Mouse (Mus musculus): Measurements from ENCODE around the gene Pard3b. TPM values are rescaled to one million over a fixed set of nuclear protein-coding genes. Genes with fewer than 3 reads are reported as not detected.
A peak's percentile ranks its signal among the peaks of the same experiment; 100 is the strongest.

Gene Pard3b
- polyA plus RNA-seq, 1 experiment from 2014 or later: 27.7 TPM

DNA sequence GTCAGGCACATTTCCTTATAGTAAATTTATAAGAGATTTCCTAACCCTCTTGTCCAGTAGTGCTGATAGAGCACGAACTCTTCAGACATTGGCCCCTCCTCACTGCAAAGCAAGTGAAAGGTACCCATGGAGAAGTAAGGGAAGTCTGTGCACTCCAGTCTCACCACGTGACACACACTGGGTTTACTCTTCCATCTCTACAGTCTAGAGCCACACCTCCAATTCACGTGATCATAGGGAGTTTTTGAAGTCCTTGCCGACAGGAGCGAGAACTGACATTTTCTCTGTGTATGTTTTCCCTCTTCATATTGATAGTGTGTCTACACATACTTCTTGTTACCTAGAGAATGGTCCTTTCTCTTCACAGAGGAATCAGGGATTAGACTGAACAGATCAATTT is 689.1 kb downstream of the Pard3b start:
- no peak overlapping the region for H3K4me2 ChIP-seq (replicated peaks)
- no peaks in the 10 kb centered on the region for H3K36me3 ChIP-seq
- no peaks in the 10 kb centered on the region for H3K9me3 ChIP-seq
- no peaks in the 10 kb centered on the region for H3K4me1 ChIP-seq (replicated peaks)
- 88% methylated on average over 5 of the region's 5 CpGs for WGBS
- no peak overlapping the region for H3K27ac ChIP-seq
- no peaks in the 10 kb centered on the region for H3K27me3 ChIP-seq (replicated peaks)
- no peak overlapping the region for H3K9ac ChIP-seq
- no peak overlapping the region for H3K4me3 ChIP-seq (replicated peaks)
- no peak for ATAC-seq

DNA sequence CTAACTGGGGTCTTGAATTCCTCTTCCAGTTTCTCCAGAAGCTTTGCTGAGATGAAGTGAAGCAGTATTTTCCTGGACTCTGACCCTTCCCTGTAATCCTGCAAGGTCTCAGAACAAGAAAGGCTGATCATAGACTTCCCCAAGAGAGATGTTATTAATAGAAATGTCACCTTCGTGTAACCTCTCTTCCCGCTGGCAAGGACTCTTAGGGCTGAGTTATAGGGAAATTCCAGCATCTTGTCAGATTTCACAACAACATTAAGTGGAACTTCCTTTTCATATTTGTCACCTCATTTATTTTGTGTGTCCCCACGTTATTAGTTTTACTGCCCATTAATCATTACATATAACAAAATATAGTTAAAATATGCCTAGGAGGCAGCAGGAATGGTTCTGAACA is 690.2 kb downstream of the Pard3b start:
- ATAC-seq: no peak
- H3K9ac ChIP-seq: no peak overlapping the region
- no peaks in the 10 kb centered on the region for H3K36me3 ChIP-seq
- no peaks in the 10 kb centered on the region for H3K27me3 ChIP-seq (replicated peaks)
- no peak overlapping the region for H3K27ac ChIP-seq
- no peak overlapping the region for H3K4me2 ChIP-seq (replicated peaks)
- 34% methylated on average over 3 of the region's 3 CpGs for WGBS
- H3K9me3 ChIP-seq: no peaks in the 10 kb centered on the region
- H3K4me3 ChIP-seq (replicated peaks): no peak overlapping the region
- no peaks in the 10 kb centered on the region for H3K4me1 ChIP-seq (replicated peaks)

DNA sequence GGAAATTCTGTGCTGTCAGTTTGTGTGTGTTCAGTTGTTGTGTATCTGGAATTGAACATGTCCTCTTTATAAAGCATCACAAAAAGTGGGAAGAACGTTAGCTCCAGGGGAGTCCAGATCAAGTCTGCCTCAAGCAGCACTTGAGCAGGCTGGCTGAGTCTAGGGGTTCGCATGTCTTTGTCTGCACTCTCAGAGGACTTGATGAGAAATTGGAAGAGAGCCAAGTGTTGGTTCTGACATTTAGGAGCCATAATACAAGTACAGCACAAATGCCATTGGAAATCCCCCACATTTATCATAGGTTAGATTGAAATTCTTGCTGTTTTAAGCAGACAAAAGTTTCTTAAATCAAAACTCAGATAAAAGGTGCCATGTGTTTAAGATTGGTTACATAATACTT is 694.4 kb downstream of the Pard3b start:
- WGBS: 58% methylated on average over 2 of the region's 2 CpGs
- H3K36me3 ChIP-seq: no peaks in the 10 kb centered on the region
- H3K9ac ChIP-seq: no peak overlapping the region
- H3K9me3 ChIP-seq: no peaks in the 10 kb centered on the region
- no peak overlapping the region for H3K4me3 ChIP-seq (replicated peaks)
- no peak for ATAC-seq
- H3K4me1 ChIP-seq (replicated peaks): no peaks in the 10 kb centered on the region
- no peaks in the 10 kb centered on the region for H3K27me3 ChIP-seq (replicated peaks)
- H3K4me2 ChIP-seq (replicated peaks): no peak overlapping the region
- no peak overlapping the region for H3K27ac ChIP-seq

GRCm38 (mm10) chr1:62334196-62334595 is 695.6 kb downstream of the Pard3b start:
- no peaks in the 10 kb centered on the region for H3K9me3 ChIP-seq
- no peak overlapping the region for H3K4me3 ChIP-seq (replicated peaks)
- ATAC-seq: no peak
- no peaks in the 10 kb centered on the region for H3K4me1 ChIP-seq (replicated peaks)
- H3K4me2 ChIP-seq (replicated peaks): no peak overlapping the region
- H3K36me3 ChIP-seq: no peaks in the 10 kb centered on the region
- H3K27me3 ChIP-seq (replicated peaks): no peaks in the 10 kb centered on the region
- WGBS: 84% methylated on average over 5 of the region's 5 CpGs
- H3K9ac ChIP-seq: no peak overlapping the region
- no peak overlapping the region for H3K27ac ChIP-seq

DNA sequence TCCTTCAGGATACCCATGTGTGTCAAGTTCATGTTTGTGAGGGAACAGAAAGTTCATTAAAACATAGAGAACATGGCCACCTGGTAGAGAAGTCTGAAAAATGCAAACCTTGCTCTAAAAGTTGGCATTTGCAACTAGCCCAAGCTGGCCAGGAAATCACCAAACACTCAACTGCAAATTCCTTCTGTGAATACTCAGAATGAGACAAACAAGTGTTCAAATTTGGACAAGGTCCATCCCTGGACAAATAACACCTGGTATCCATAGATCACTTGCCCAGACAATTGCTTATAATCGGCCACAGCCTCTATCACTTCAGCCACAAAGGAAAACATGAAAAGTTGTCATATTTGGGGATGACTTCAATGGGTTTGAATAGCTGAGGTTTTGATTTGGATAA is 701.6 kb downstream of the Pard3b start:
- H3K4me3 ChIP-seq (replicated peaks): no peak overlapping the region
- no peak overlapping the region for H3K27ac ChIP-seq
- no peak overlapping the region for H3K9ac ChIP-seq
- H3K9me3 ChIP-seq: no peaks in the 10 kb centered on the region
- no peaks in the 10 kb centered on the region for H3K4me1 ChIP-seq (replicated peaks)
- 40% methylated on average over 1 of the region's 1 CpGs for WGBS
- no peak overlapping the region for H3K4me2 ChIP-seq (replicated peaks)
- H3K36me3 ChIP-seq: no peaks in the 10 kb centered on the region
- ATAC-seq: no peak
- no peaks in the 10 kb centered on the region for H3K27me3 ChIP-seq (replicated peaks)

GRCm38 (mm10) chr1:62344286-62344685 is 705.7 kb downstream of the Pard3b start:
- Histone ChIP-seq H3K9ac (no peak overlapping the region), H3K9me3 (no peaks in the 10 kb centered on the region), H3K4me1 (replicated peaks) (no peaks in the 10 kb centered on the region), H3K27me3 (replicated peaks) (no peaks in the 10 kb centered on the region), H3K4me2 (replicated peaks) (no peak overlapping the region), H3K27ac (no peak overlapping the region), H3K4me3 (replicated peaks) (no peak overlapping the region), H3K36me3 (no peaks in the 10 kb centered on the region)
- no peak for ATAC-seq
- WGBS: 81% methylated on average over 4 of the region's 4 CpGs

- Histone ChIP-seq H3K36me3 (no peaks in the 10 kb centered on the region), H3K9ac (no peak overlapping the region), H3K27me3 (replicated peaks) (no peaks in the 10 kb centered on the region), H3K4me2 (replicated peaks) (no peak overlapping the region), H3K9me3 (no peaks in the 10 kb centered on the region), H3K4me3 (replicated peaks) (no peak overlapping the region), H3K27ac (no peak overlapping the region), H3K4me1 (replicated peaks) (no peaks in the 10 kb centered on the region)
- WGBS: 97% methylated on average over 4 of the region's 4 CpGs
- ATAC-seq: no peak
Observed at GRCm38 (mm10) chr1:62348371-62348770, 709.7 kb downstream of the Pard3b start.

- no peak for ATAC-seq
- WGBS: 64% methylated on average over 4 of the region's 4 CpGs
Observed at GRCm38 (mm10) chr1:62355496-62355895, 716.9 kb downstream of the Pard3b start.

DNA sequence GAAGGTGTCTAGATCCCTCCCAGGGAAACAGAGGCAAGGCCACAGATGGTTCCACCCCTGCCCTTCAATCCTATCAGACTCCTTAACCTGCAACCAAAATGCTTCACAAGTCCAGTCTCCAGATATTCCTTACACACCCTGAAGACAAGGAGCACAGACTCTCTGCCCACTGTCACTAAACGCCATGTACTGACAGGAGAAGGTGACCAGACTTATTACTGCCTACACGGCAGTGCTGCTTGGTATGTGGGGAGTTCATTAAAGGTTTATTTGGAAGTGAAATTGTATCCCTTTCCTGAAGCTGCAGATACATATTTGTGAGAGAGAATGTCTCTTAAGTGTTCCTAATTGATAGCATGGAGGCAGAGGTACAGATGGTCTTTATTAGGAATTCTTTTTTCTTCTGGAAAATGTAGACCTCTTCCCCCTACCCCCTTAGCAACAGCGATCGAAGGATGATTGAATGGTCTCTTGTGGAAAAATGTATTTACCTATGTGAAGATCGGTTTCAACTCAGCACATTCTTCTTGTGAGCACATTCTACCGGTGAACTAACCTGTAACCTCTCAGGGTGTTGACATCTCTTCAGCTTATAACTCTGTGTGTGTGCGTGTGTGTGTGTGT is 735.9 kb downstream of the Pard3b start:
- no peak overlapping the region for H3K4me2 ChIP-seq (replicated peaks)
- no peaks in the 10 kb centered on the region for H3K36me3 ChIP-seq
- H3K9ac ChIP-seq: no peak overlapping the region
- whole genome bisulfite sequencing: 66% methylated on average over 7 of the region's 7 CpGs
- ATAC-seq: no peak
- H3K4me3 ChIP-seq (replicated peaks): no peak overlapping the region
- H3K4me1 ChIP-seq (replicated peaks): no peaks in the 10 kb centered on the region
- H3K9me3 ChIP-seq: no peaks in the 10 kb centered on the region
- no peak overlapping the region for H3K27ac ChIP-seq
- H3K27me3 ChIP-seq (replicated peaks): no peaks in the 10 kb centered on the region

More at GRCm38 (mm10) chr1:62355496-62355895, 716.9 kb downstream of the Pard3b start:
- H3K36me3 ChIP-seq: no peaks in the 10 kb centered on the region
- no peak overlapping the region for H3K4me3 ChIP-seq (replicated peaks)
- H3K27ac ChIP-seq: no peak overlapping the region
- H3K9me3 ChIP-seq: no peaks in the 10 kb centered on the region
- H3K4me2 ChIP-seq (replicated peaks): no peak overlapping the region
- no peaks in the 10 kb centered on the region for H3K27me3 ChIP-seq (replicated peaks)
- no peak overlapping the region for H3K9ac ChIP-seq
- H3K4me1 ChIP-seq (replicated peaks): no peaks in the 10 kb centered on the region

GRCm38 (mm10) chr1:62378335-62378734 is 739.7 kb downstream of the Pard3b start:
- Histone ChIP-seq H3K4me3 (replicated peaks) (no peak overlapping the region), H3K36me3 (no peaks in the 10 kb centered on the region), H3K27me3 (replicated peaks) (no peaks in the 10 kb centered on the region), H3K9me3 (no peaks in the 10 kb centered on the region), H3K27ac (no peak overlapping the region), H3K9ac (no peak overlapping the region), H3K4me1 (replicated peaks) (0 out of 2 replicates have a peak, but pooled peaks cover 7% of the 10 kb centered on the region), H3K4me2 (replicated peaks) (no peak overlapping the region)
- ATAC-seq: no peak
- WGBS: 90% methylated on average over 4 of the region's 4 CpGs

- WGBS: 35% methylated on average over 14 of the region's 14 CpGs
- H3K4me2 ChIP-seq (replicated peaks): 0 out of 2 replicates have a peak overlapping the region, but pooled peaks have one; percentile 1
- no peak overlapping the region for H3K9ac ChIP-seq
- H3K9me3 ChIP-seq: no peaks in the 10 kb centered on the region
- H3K27ac ChIP-seq: no peak overlapping the region
- 0 out of 2 replicates have a peak, but pooled peaks cover 7% of the 10 kb centered on the region for H3K4me1 ChIP-seq (replicated peaks)
- H3K4me3 ChIP-seq (replicated peaks): no peak overlapping the region
- no peaks in the 10 kb centered on the region for H3K27me3 ChIP-seq (replicated peaks)
- ATAC-seq: 0 out of 2 replicates have a peak, but pooled peaks have one; percentile 15
- no peaks in the 10 kb centered on the region for H3K36me3 ChIP-seq
Observed at GRCm38 (mm10) chr1:62382807-62383514, 744.3 kb downstream of the Pard3b start.

DNA sequence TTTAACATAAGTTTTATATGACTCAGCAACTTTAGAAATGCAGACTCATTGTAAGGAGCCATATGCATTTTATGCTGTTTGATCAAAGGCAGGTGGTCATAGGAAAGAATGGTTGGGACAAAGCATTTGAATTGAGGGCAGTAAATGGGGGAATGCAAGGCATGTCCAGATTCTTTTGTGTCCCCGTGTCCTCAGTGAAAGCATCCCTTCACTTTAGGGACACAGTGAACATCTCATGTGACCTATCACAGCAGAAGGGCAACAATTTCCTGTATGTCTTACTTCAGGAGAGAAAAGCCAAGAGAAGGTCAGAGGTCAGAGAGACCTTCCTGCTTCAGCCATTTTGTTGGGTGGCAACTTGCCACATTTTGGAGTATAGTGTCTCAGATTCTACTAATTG is 745.6 kb downstream of the Pard3b start:
- Histone ChIP-seq H3K27ac (no peak overlapping the region), H3K4me2 (replicated peaks) (no peak overlapping the region), H3K4me3 (replicated peaks) (no peak overlapping the region), H3K27me3 (replicated peaks) (no peaks in the 10 kb centered on the region), H3K4me1 (replicated peaks) (0 out of 2 replicates have a peak, but pooled peaks cover 7% of the 10 kb centered on the region), H3K36me3 (no peaks in the 10 kb centered on the region), H3K9ac (no peak overlapping the region), H3K9me3 (no peaks in the 10 kb centered on the region)
- WGBS: 86% methylated on average over 1 of the region's 1 CpGs
- ATAC-seq: no peak

- Histone ChIP-seq H3K4me1 (replicated peaks) (no peaks in the 10 kb centered on the region), H3K27ac (no peak overlapping the region), H3K9ac (no peak overlapping the region), H3K27me3 (replicated peaks) (no peaks in the 10 kb centered on the region), H3K4me2 (replicated peaks) (no peak overlapping the region), H3K36me3 (no peaks in the 10 kb centered on the region), H3K9me3 (no peaks in the 10 kb centered on the region), H3K4me3 (replicated peaks) (no peak overlapping the region)
- 49% methylated on average over 4 of the region's 4 CpGs for WGBS
- peak; percentile 56 for ATAC-seq
Observed at GRCm38 (mm10) chr1:62388013-62388412, 749.4 kb downstream of the Pard3b start.
